Mouse (Mus musculus) embryonic facial prominence, embryonic 14.5 days (tissue): ENCODE results near the gene Gm21962. TPM values are rescaled to one million over a fixed set of nuclear protein-coding genes. Genes with fewer than 3 reads are reported as not detected.
A peak's percentile ranks its signal among the peaks of the same experiment; 100 is the strongest.

ENCODE experiments used
- ATAC-seq: fragments of 200-750 bp; cut with Nextera tagmentation; 2 replicates; pipeline ENCODE4 v1.8.0; 2017; ENCODE audit warnings: low read depth, moderate number of reproducible peaks, moderate TSS enrichment
- DNase-seq: peaks from one replicate; pipeline ENCODE4 v3.0.0-alpha.2; 2015; ENCODE audit warnings: low spot score
- H3K27ac ChIP-seq: fragments of 300-500 bp; sonication (generic); replicated peaks from 2 replicates; pipeline ENCODE4 v1.5.1; 2014; ENCODE audit warnings: low read depth, mild to moderate bottlenecking, low read length, moderate library complexity
- H3K27me3 ChIP-seq: fragments of 300-500 bp; sonication (generic); replicated peaks from 2 replicates; pipeline ENCODE4 v1.6.1; 2014; ENCODE audit warnings: low read length; ENCODE audit not compliant: control insufficient read depth, insufficient read depth
- H3K36me3 ChIP-seq: fragments of 300-500 bp; sonication (generic); 2 replicates; pipeline ENCODE4 v1.6.1; 2014; ENCODE audit warnings: low read length, mixed read lengths; ENCODE audit not compliant: control insufficient read depth, insufficient read depth
- H3K4me1 ChIP-seq: fragments of 300-500 bp; sonication (generic); 2 replicates; pipeline ENCODE4 v1.6.1; 2014; ENCODE audit warnings: antibody characterized with exemption, low read length; ENCODE audit not compliant: control insufficient read depth, insufficient read depth
- H3K4me2 ChIP-seq: fragments of 300-500 bp; sonication (generic); 2 replicates; pipeline ENCODE4 v1.6.1; 2014; ENCODE audit warnings: low read depth, mild to moderate bottlenecking, low read length, moderate library complexity, mixed read lengths
- H3K4me3 ChIP-seq: fragments of 300-500 bp; sonication (generic); 2 replicates; pipeline ENCODE4 v1.5.1; 2014; ENCODE audit warnings: low read depth, mild to moderate bottlenecking, low read length
- H3K9ac ChIP-seq: fragments of 300-500 bp; sonication (generic); 2 replicates; pipeline ENCODE4 v1.6.1; 2014; ENCODE audit warnings: low read depth, mild to moderate bottlenecking, low read length, moderate library complexity, mixed read lengths
- H3K9me3 ChIP-seq: fragments of 300-500 bp; sonication (generic); 2 replicates; pipeline ENCODE4 v1.6.1; 2016; ENCODE audit warnings: low read length; ENCODE audit not compliant: control insufficient read depth
- WGBS: fragments of 180-500 bp; shearing (Covaris S2); extraction: QIAGEN DNeasy Blood & Tissue Kit; methylation state at CpG from one replicate; pipeline ENCODE4 v1.1.7; 2014; 5-methylcytosine and 5-hydroxymethylcytosine counted together
- microRNA-seq: library from miRNA; unstranded; fragments of <30 nt; microRNA quantifications from one replicate; pipeline ENCODE4, GENCODE M21; 2016; ENCODE audit warnings: borderline number of aligned reads
- polyA plus RNA-seq: library from polyadenylated mRNA; unstranded; fragments of >200 nt; fragmentation: Nextera tagmentation; extraction: Ambion mirVana; gene quantifications from 2 replicates; pipeline ENCODE4 v1.2.1, GENCODE M21; 2014

Gene Gm21962
- polyA plus RNA-seq, 1 experiment from 2014 or later = not detected

DNA sequence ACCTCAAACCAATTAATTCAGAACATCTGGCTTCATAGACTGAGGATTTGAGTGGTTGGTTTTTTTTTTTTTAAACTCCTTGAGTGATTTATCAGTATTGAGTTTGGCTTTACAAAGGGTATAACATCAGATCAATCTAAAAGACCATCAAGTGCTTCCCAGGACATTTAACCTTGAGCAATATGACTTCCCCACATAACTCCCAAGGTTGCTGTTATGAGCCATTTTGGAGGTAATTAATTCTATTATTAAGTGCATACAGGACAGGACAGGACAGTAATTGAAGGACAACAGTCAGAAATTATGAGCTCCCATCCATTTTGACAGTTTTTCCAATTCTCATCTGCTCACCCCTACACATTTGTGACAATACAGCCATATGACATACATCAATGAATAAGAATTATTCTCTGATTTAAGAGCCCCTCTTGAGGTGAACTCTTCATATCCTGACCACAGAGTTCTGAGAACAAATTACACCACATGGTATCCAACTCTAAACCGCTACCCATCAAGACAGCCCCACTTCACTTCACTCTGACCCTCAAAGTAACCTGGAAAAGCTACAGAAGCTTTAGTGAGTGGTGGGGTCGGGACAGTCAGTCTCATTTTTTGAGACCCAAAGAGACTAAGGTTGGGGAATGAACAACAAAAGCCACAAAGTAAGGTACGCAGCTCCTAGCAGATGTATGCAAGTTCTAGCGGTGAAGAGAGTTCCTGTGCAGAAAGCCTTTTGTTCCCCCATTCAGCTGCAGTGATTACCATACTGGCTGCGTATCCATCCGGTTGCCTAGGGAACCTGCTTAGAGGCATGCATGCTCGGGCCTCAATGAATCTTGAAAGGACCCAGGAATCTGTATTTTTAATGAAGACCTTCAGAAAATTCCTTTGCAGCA lies 11.8 kb downstream of the Gm21962 start:
- peak; percentile 89 for DNase-seq

DNA sequence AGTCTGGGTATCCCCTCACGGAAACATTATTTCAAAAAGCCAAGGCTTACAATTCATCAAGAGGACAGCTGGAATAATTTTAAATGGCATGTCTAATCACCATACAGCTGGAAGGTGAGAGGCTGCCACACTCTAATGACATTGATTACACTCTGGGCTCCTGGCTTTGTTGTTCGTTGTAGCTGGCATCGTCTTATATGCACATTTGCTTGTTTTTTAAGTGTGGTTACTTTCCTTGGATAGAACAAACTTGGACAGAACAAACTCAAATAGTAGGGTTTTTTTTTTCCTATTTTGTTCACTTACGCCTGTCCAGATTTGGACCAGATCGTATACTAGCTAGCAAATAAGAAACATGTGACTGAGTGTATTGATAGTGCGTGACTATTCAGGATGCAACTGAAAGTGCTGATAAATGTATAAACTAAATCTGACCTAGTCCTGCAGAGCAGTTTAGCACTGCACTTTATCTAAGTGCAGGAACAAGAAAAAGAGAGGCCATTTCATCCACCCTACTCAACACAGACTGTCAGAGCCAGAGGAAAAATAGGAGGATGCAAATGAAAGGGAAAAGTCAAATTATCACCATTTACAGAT lies 12.6 kb downstream of the Gm21962 start:
- Histone ChIP-seq H3K9me3 (no peaks in the 10 kb centered on the region), H3K36me3 (no peaks in the 10 kb centered on the region), H3K27ac (peak overlapping the region; percentile 70; the same call in 1 of the 2 replicates), H3K4me3 (no peak overlapping the region), H3K9ac (no peak overlapping the region), H3K27me3 (no peaks in the 10 kb centered on the region), H3K4me1 (peaks cover 16% of the 10 kb centered on the region), H3K4me2 (0 out of 2 replicates have a peak overlapping the region, but pooled peaks have one; percentile 15)
- WGBS = 29% methylated on average over 6 of the region's 6 CpGs
- no peak for DNase-seq
- ATAC-seq = peak; percentile 47

More for the DNA sequence above, 11.8 kb downstream of the Gm21962 start:
- H3K4me3 ChIP-seq = no peak overlapping the region
- H3K9ac ChIP-seq = no peak overlapping the region
- no peaks in the 10 kb centered on the region for H3K27me3 ChIP-seq
- no peaks in the 10 kb centered on the region for H3K9me3 ChIP-seq
- H3K27ac ChIP-seq = peak overlapping the region; percentile 70
- no peaks in the 10 kb centered on the region for H3K36me3 ChIP-seq
- WGBS = 24% methylated on average over 7 of the region's 7 CpGs
- peak; percentile 85 for ATAC-seq
- H3K4me2 ChIP-seq = 0 out of 2 replicates have a peak overlapping the region, but pooled peaks have one; percentile 15
- peaks cover 16% of the 10 kb centered on the region for H3K4me1 ChIP-seq

DNA sequence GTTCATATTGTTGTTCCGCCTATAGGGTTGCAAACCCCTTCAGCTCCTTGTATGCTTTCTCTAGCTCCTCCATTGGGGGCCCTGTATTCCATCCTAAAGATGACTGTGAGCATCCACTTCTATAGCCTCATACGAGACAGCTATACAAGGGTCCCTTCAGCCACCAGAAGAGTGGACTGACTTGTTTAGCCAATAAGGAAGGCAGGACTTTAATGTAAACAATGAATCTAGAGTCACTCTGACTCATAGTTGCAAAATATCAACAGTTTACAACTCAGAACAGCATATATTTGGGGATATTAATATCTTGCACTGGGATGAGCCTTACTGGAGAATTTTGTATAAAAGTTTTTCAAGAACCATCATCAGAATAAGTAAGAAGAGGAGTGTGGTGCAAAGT lies 15.6 kb downstream of the Gm21962 start:
- no peak for DNase-seq

GRCm38 (mm10) chr3:137691503-137691902 lies 20.2 kb downstream of the Gm21962 start:
- Histone ChIP-seq H3K4me2 (no peak overlapping the region), H3K36me3 (no peaks in the 10 kb centered on the region), H3K4me3 (no peak overlapping the region), H3K27ac (no peak overlapping the region), H3K4me1 (no peaks in the 10 kb centered on the region), H3K27me3 (no peaks in the 10 kb centered on the region), H3K9ac (no peak overlapping the region), H3K9me3 (no peaks in the 10 kb centered on the region)
- no peak for DNase-seq
- ATAC-seq = no peak

More for the DNA sequence above, 15.6 kb downstream of the Gm21962 start:
- H3K9ac ChIP-seq = no peak overlapping the region
- no peaks in the 10 kb centered on the region for H3K36me3 ChIP-seq
- no peak overlapping the region for H3K27ac ChIP-seq
- no peak overlapping the region for H3K4me2 ChIP-seq
- WGBS = 84% methylated on average over 2 of the region's 2 CpGs
- no peak for ATAC-seq
- no peaks in the 10 kb centered on the region for H3K27me3 ChIP-seq
- peaks cover 11% of the 10 kb centered on the region for H3K4me1 ChIP-seq
- H3K4me3 ChIP-seq = no peak overlapping the region
- no peaks in the 10 kb centered on the region for H3K9me3 ChIP-seq

GRCm38 (mm10) chr3:137715946-137716345 lies 44.6 kb downstream of the Gm21962 start:
- H3K4me1 ChIP-seq = no peaks in the 10 kb centered on the region; the same call in 1 of the 2 replicates
- ATAC-seq (no peak), DNase-seq (peak; percentile 30)
- no peak overlapping the region for H3K27ac ChIP-seq
- no peaks in the 10 kb centered on the region for H3K36me3 ChIP-seq
- no peak overlapping the region for H3K4me3 ChIP-seq
- no peaks in the 10 kb centered on the region for H3K27me3 ChIP-seq
- H3K4me2 ChIP-seq = no peak overlapping the region
- H3K9me3 ChIP-seq = no peaks in the 10 kb centered on the region
- WGBS = 55% methylated on average over 2 of the region's 2 CpGs
- no peak overlapping the region for H3K9ac ChIP-seq

DNA sequence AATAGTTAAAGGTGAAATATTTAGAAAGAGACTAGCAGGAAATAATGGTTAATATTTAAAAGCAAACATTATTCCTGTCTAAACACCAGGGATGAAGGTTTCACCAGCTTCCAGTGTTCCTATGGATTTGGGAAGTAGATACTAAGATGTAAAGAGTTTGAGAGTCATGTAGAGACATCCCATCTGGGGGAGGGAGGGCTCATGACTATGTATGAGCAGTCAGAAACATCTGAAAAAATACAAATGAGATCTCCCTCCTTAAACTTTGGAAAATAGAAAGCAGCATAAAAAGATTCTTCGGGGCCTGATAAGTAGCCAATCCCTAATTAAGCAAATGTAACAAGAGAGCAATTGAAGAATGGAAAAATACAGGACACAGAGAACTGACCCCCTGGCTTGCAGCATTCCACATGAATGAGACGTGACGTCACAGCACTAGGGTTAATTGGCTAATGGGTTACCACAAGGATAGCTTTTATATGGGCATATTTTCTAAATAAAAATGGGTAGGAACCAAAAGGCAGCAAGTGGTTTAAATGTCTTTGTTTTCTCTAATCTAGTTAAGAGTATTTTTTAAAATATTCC lies 45.3 kb downstream of the Gm21962 start:
- peak; percentile 38 for DNase-seq

More for the DNA sequence above, 45.3 kb downstream of the Gm21962 start:
- Histone ChIP-seq H3K9me3 (no peaks in the 10 kb centered on the region), H3K27me3 (no peaks in the 10 kb centered on the region), H3K9ac (no peak overlapping the region), H3K4me2 (no peak overlapping the region), H3K27ac (no peak overlapping the region), H3K4me1 (no peaks in the 10 kb centered on the region; the same call in 1 of the 2 replicates), H3K4me3 (no peak overlapping the region), H3K36me3 (no peaks in the 10 kb centered on the region)
- ATAC-seq = no peak
- 42% methylated on average over 3 of the region's 3 CpGs for WGBS

Small RNA genes lying within 50 kb of the gene (microRNA-seq; reads per million reads assigned to microRNA genes)
- gene Gm22468 = not detected

Other genes starting within 250 kb of the Gm21962 start
- 31.3 and 32.4 TPM in 2 replicates for gene Ddit4l, start 49.9 kb upstream of the Gm21962 start, polyA plus RNA-seq
- 1,328 and 1,383 TPM in 2 replicates for gene H2afz, start 193.0 kb downstream of the Gm21962 start, polyA plus RNA-seq
- gene Dnajb14, start 196.2 kb downstream of the Gm21962 start, polyA plus RNA-seq = 12.0 and 13.5 TPM in 2 replicates
- gene Lamtor3, start 247.0 kb downstream of the Gm21962 start, polyA plus RNA-seq = 108 and 112 TPM in 2 replicates